Mouse (Mus musculus) limb, embryonic 13.5 days (tissue): ENCODE measurements around the gene Gm20388. TPM values are rescaled to one million over a fixed set of nuclear protein-coding genes. Genes with fewer than 3 reads are reported as not detected.

Source experiments
- ATAC-seq: fragments of 200-750 bp; cut with Nextera tagmentation; 2 replicates; pipeline ENCODE4 v1.8.0; 2017; ENCODE audit warnings: low read depth, moderate number of reproducible peaks, moderate TSS enrichment; ENCODE audit not compliant: low FRiP score
- H3K27ac ChIP-seq: fragments of 300-500 bp; sonication (generic); 2 replicates; pipeline ENCODE4 v1.5.1; 2015; ENCODE audit warnings: inconsistent platforms, mild to moderate bottlenecking, moderate library complexity
- H3K27me3 ChIP-seq: fragments of 300-500 bp; sonication (generic); 2 replicates; pipeline ENCODE4 v1.6.1; 2015; ENCODE audit warnings: mild to moderate bottlenecking, inconsistent platforms
- H3K36me3 ChIP-seq: fragments of 300-500 bp; sonication (generic); 2 replicates; pipeline ENCODE4 v1.6.1; 2015; ENCODE audit warnings: inconsistent platforms, mild to moderate bottlenecking, moderate library complexity
- H3K4me1 ChIP-seq: fragments of 300-500 bp; sonication (generic); 2 replicates; pipeline ENCODE4 v1.6.1; 2015; ENCODE audit warnings: inconsistent platforms
- H3K4me2 ChIP-seq: fragments of 300-500 bp; sonication (generic); replicated peaks from 2 replicates; pipeline ENCODE4 v1.6.1; 2015; ENCODE audit warnings: inconsistent platforms, mild to moderate bottlenecking, moderate library complexity
- H3K4me3 ChIP-seq: fragments of 300-500 bp; sonication (generic); 2 replicates; pipeline ENCODE4 v1.5.1; 2015; ENCODE audit warnings: moderate library complexity, mild to moderate bottlenecking, inconsistent platforms
- H3K9ac ChIP-seq: fragments of 300-500 bp; sonication (generic); 2 replicates; pipeline ENCODE4 v1.6.1; 2015; ENCODE audit warnings: mild to moderate bottlenecking, inconsistent platforms
- H3K9me3 ChIP-seq: fragments of 300-500 bp; sonication (generic); 2 replicates; pipeline ENCODE4 v1.6.1; 2016; ENCODE audit warnings: inconsistent platforms
- WGBS: fragments of 180-500 bp; shearing (Covaris S2); methylation state at CpG from one replicate; pipeline ENCODE4 v1.1.7; 2015; 5-methylcytosine and 5-hydroxymethylcytosine counted together
- polyA plus RNA-seq: library from polyadenylated mRNA; unstranded; fragments of >200 nt; fragmentation: Nextera tagmentation; extraction: Ambion mirVana; gene quantifications from 2 replicates; pipeline ENCODE4 v1.2.1, GENCODE M21; 2015

The Gm20388 gene
- polyA plus RNA-seq, 1 experiment from 2014 or later: 7.1 TPM

- Histone ChIP-seq H3K4me3 (no peak overlapping the region), H3K27me3 (no peaks in the 10 kb centered on the region), H3K4me1 (no peaks in the 10 kb centered on the region), H3K4me2 (no peak overlapping the region), H3K9me3 (no peaks in the 10 kb centered on the region), H3K9ac (no peak overlapping the region), H3K27ac (no peak overlapping the region), H3K36me3 (peaks cover 73% of the 10 kb centered on the region)
- 84% methylated on average over 8 of the region's 8 CpGs for WGBS
- ATAC-seq: no peak
Observed at GRCm38 (mm10) chr8:123382516-123382915, 3471.9 kb downstream of the Gm20388 start.

GRCm38 (mm10) chr8:123384883-123385540, 3474.4 kb downstream of the Gm20388 start:
- 68% methylated on average over 9 of the region's 9 CpGs for WGBS
- H3K36me3 ChIP-seq: peaks cover 92% of the 10 kb centered on the region
- no peak overlapping the region for H3K4me3 ChIP-seq
- H3K9ac ChIP-seq: no peak overlapping the region
- H3K27me3 ChIP-seq: no peaks in the 10 kb centered on the region
- ATAC-seq: no peak
- H3K27ac ChIP-seq: no peak overlapping the region
- no peaks in the 10 kb centered on the region for H3K9me3 ChIP-seq
- H3K4me1 ChIP-seq: no peaks in the 10 kb centered on the region
- H3K4me2 ChIP-seq: no peak overlapping the region

- no peak overlapping the region for H3K27ac ChIP-seq
- H3K4me2 ChIP-seq: no peak overlapping the region
- WGBS: 78% methylated on average over 3 of the region's 3 CpGs
- H3K4me1 ChIP-seq: no peaks in the 10 kb centered on the region
- no peaks in the 10 kb centered on the region for H3K27me3 ChIP-seq
- H3K9me3 ChIP-seq: no peaks in the 10 kb centered on the region
- H3K9ac ChIP-seq: no peak overlapping the region
- peaks cover 100% of the 10 kb centered on the region for H3K36me3 ChIP-seq
- no peak overlapping the region for H3K4me3 ChIP-seq
- no peak for ATAC-seq
Observed at GRCm38 (mm10) chr8:123387041-123387440, 3476.4 kb downstream of the Gm20388 start.

- ATAC-seq: no peak
- no peak overlapping the region for H3K4me2 ChIP-seq
- H3K9ac ChIP-seq: no peak overlapping the region
- no peak overlapping the region for H3K4me3 ChIP-seq
- 95% methylated on average over 8 of the region's 8 CpGs for WGBS
- H3K27me3 ChIP-seq: no peaks in the 10 kb centered on the region
- peaks cover 100% of the 10 kb centered on the region for H3K36me3 ChIP-seq
- no peaks in the 10 kb centered on the region for H3K9me3 ChIP-seq
- H3K27ac ChIP-seq: no peak overlapping the region
- no peaks in the 10 kb centered on the region for H3K4me1 ChIP-seq
Observed at GRCm38 (mm10) chr8:123387801-123388200, 3477.2 kb downstream of the Gm20388 start.

- H3K4me2 ChIP-seq: no peak overlapping the region
- H3K4me3 ChIP-seq: no peak overlapping the region
- no peak for ATAC-seq
- H3K36me3 ChIP-seq: peaks cover 100% of the 10 kb centered on the region
- H3K4me1 ChIP-seq: no peaks in the 10 kb centered on the region
- H3K9me3 ChIP-seq: no peaks in the 10 kb centered on the region
- H3K27ac ChIP-seq: no peak overlapping the region
- H3K9ac ChIP-seq: no peak overlapping the region
- no peaks in the 10 kb centered on the region for H3K27me3 ChIP-seq
- 93% methylated on average over 7 of the region's 7 CpGs for WGBS
Observed at GRCm38 (mm10) chr8:123389026-123389425, 3478.4 kb downstream of the Gm20388 start.

- H3K36me3 ChIP-seq: peaks cover 98% of the 10 kb centered on the region
- H3K4me2 ChIP-seq: no peak overlapping the region
- WGBS: 94% methylated on average over 13 of the region's 13 CpGs
- no peak overlapping the region for H3K4me3 ChIP-seq
- no peaks in the 10 kb centered on the region for H3K27me3 ChIP-seq
- H3K4me1 ChIP-seq: no peaks in the 10 kb centered on the region
- H3K9me3 ChIP-seq: no peaks in the 10 kb centered on the region
- no peak overlapping the region for H3K9ac ChIP-seq
- ATAC-seq: no peak
- no peak overlapping the region for H3K27ac ChIP-seq
Observed at GRCm38 (mm10) chr8:123398308-123398707, 3487.7 kb downstream of the Gm20388 start.

- WGBS: 93% methylated on average over 9 of the region's 9 CpGs
- no peak overlapping the region for H3K4me3 ChIP-seq
- H3K36me3 ChIP-seq: peaks cover 63% of the 10 kb centered on the region
- ATAC-seq: no peak
- H3K27ac ChIP-seq: no peak overlapping the region
- no peak overlapping the region for H3K4me2 ChIP-seq
- H3K9ac ChIP-seq: no peak overlapping the region
- no peaks in the 10 kb centered on the region for H3K9me3 ChIP-seq
- 0 out of 2 replicates have a peak, but pooled peaks cover under 1% of the 10 kb centered on the region for H3K27me3 ChIP-seq
- no peaks in the 10 kb centered on the region for H3K4me1 ChIP-seq
Observed at GRCm38 (mm10) chr8:123401936-123402335, 3491.3 kb downstream of the Gm20388 start.

- WGBS: 90% methylated on average over 9 of the region's 9 CpGs
- H3K9ac ChIP-seq: no peak overlapping the region
- H3K27ac ChIP-seq: no peak overlapping the region
- ATAC-seq: no peak
- H3K4me3 ChIP-seq: no peak overlapping the region
- peaks cover 10% of the 10 kb centered on the region; the same call in 1 of the 2 replicates for H3K27me3 ChIP-seq
- H3K4me1 ChIP-seq: no peaks in the 10 kb centered on the region
- peaks cover 54% of the 10 kb centered on the region for H3K36me3 ChIP-seq
- H3K9me3 ChIP-seq: no peaks in the 10 kb centered on the region
- H3K4me2 ChIP-seq: no peak overlapping the region
Observed at GRCm38 (mm10) chr8:123402730-123403326, 3492.2 kb downstream of the Gm20388 start.

GRCm38 (mm10) chr8:123404521-123404920, 3493.9 kb downstream of the Gm20388 start:
- WGBS: 39% methylated on average over 8 of the region's 8 CpGs

GRCm38 (mm10) chr8:123406786-123407185, 3496.1 kb downstream of the Gm20388 start, which contains the start of gene Mc1r:
Mc1r (plus strand) TSS chr8:123407107.
- Histone ChIP-seq H3K9me3 (no peaks in the 10 kb centered on the region), H3K27me3 (peaks cover 48% of the 10 kb centered on the region), H3K9ac (no peak within 1 kb of the TSS), H3K4me3 (no peak within 1 kb of the TSS), H3K4me1 (peaks cover 12% of the 10 kb centered on the region), H3K36me3 (peaks cover 17% of the 10 kb centered on the region), H3K4me2 (0 out of 2 replicates have a peak within 1 kb of the TSS, but pooled peaks have one; percentile 0), H3K27ac (no peak within 1 kb of the TSS)
- ATAC-seq: no peak
- WGBS: 13% methylated on average over 4 of the region's 4 CpGs

More at GRCm38 (mm10) chr8:123404521-123404920, 3493.9 kb downstream of the Gm20388 start:
- Histone ChIP-seq H3K27ac (no peak overlapping the region), H3K4me2 (no peak overlapping the region), H3K27me3 (peaks cover 25% of the 10 kb centered on the region), H3K9me3 (no peaks in the 10 kb centered on the region), H3K36me3 (peaks cover 38% of the 10 kb centered on the region), H3K4me3 (no peak overlapping the region), H3K9ac (no peak overlapping the region; the same call in 1 of the 2 replicates), H3K4me1 (no peaks in the 10 kb centered on the region)
- ATAC-seq: no peak

GRCm38 (mm10) chr8:123407612-123408011, 3497.0 kb downstream of the Gm20388 start:
- Histone ChIP-seq H3K4me2 (no peak overlapping the region), H3K27ac (no peak overlapping the region), H3K4me3 (no peak overlapping the region), H3K9me3 (no peaks in the 10 kb centered on the region), H3K36me3 (peaks cover 8% of the 10 kb centered on the region), H3K9ac (no peak overlapping the region), H3K27me3 (peaks cover 56% of the 10 kb centered on the region), H3K4me1 (peaks cover 21% of the 10 kb centered on the region)
- no peak for ATAC-seq
- WGBS: 88% methylated on average over 13 of the region's 13 CpGs

- Histone ChIP-seq H3K36me3 (no peaks in the 10 kb centered on the region), H3K27me3 (peaks cover 68% of the 10 kb centered on the region), H3K27ac (no peak overlapping the region), H3K4me2 (no peak overlapping the region), H3K9ac (no peak overlapping the region), H3K9me3 (no peaks in the 10 kb centered on the region), H3K4me3 (no peak overlapping the region), H3K4me1 (peaks cover 21% of the 10 kb centered on the region)
- ATAC-seq: no peak
- WGBS: 73% methylated on average over 9 of the region's 9 CpGs
Observed at GRCm38 (mm10) chr8:123408586-123409544, 3498.2 kb downstream of the Gm20388 start.
